Mouse (Mus musculus) brain, embryonic 14.5 days (tissue): ENCODE data around the gene Izumo2.

Experiments used
- CTCF ChIP-seq: fragments of 200-500 bp; IDR thresholded peaks from 2 replicates; pipeline ENCODE4 v1.5.1; 2012; ENCODE audit warnings: inconsistent platforms, mild to moderate bottlenecking, moderate library complexity, borderline replicate concordance; ENCODE audit not compliant: insufficient read depth, insufficient read length; ENCODE audit errors: extremely low read depth
- POLR2A ChIP-seq: fragments of 200-500 bp; IDR thresholded peaks from 2 replicates; pipeline ENCODE4 v1.6.1; 2012; ENCODE audit warnings: mild to moderate bottlenecking, inconsistent platforms, borderline replicate concordance; ENCODE audit not compliant: poor library complexity, insufficient read depth, insufficient read length, severe bottlenecking; ENCODE audit errors: extremely low read depth

DNA sequence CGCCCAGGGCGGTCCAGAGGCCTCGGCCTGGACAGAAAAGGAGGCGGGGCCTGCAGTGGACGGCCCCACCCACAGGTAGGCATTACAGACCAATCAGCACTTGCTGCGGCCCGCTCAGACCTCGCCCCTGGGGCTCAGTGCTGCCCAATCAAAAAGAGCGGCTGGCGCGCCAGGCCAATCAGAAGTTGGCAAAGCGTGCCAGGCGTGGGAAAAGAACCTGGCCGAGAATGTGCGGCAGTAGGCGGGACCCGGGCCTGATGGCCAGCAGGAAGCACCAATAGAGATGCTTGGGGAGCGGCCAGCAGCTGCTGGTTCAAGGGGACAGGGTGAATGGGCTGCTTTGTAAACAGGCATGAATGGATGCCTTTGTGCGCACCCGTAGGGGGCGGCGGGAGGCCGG, 37.7 kb upstream of the Izumo2 start, which contains the start of gene Myh14:
- TF ChIP-seq CTCF (no peak), POLR2A (no peak)
